Mouse (Mus musculus) E14TG2a.4 (cell line): ENCODE measurements around the gene Krt71.

ENCODE experiments used
- CTCF ChIP-seq: conservative IDR thresholded peaks from 2 replicates; pipeline ENCODE4 v1.5.1; 2014; ENCODE audit warnings: low read length
- NANOG ChIP-seq: IDR thresholded peaks from 2 replicates; pipeline ENCODE4 v1.6.1; 2014; ENCODE audit warnings: borderline replicate concordance, low read length, mixed read lengths
- POU5F1 ChIP-seq: IDR thresholded peaks from 2 replicates; pipeline ENCODE4 v1.6.1; 2014; ENCODE audit warnings: low read length, borderline replicate concordance

DNA sequence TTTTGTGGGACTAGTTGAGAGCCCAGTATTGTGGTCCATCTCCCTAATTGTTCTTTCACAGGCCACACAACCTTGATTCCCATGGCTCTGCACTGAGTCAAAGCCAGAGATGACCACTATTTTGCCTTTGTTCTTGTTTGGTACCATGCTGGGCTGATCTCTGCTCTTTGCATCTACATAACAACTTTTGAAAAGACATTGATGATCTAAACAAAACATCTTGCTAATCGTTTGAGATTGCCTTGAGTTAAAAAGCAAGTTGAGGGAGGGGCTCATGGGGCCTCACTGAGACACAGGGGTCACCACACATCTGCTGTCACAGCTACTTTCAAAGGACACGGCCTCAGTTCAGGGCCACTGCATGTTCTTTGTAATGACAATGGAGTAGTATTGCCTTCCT is 40.5 kb downstream of the Krt71 start:
- TF ChIP-seq NANOG (peak; percentile 90), CTCF (no peak), POU5F1 (no peak)
